Mouse (Mus musculus) hindbrain, embryonic 12.5 days (tissue): ENCODE data around the gene Cdk7. TPM values are rescaled to one million over a fixed set of nuclear protein-coding genes. Genes with fewer than 3 reads are reported as not detected.
"Not testable (repeated sequence)": the region's sequence is repeated elsewhere in the genome, so short reads cannot be mapped to it uniquely, and the experiment has no call there.

ENCODE experiments used
- ATAC-seq: fragments of 200-750 bp; cut with Nextera tagmentation; 2 replicates; pipeline ENCODE4 v1.8.0; 2017; ENCODE audit warnings: moderate TSS enrichment; ENCODE audit not compliant: low FRiP score
- H3K27ac ChIP-seq: fragments of 300-500 bp; sonication (generic); 2 replicates; pipeline ENCODE4 v1.5.1; 2016; ENCODE audit warnings: mild to moderate bottlenecking
- H3K27me3 ChIP-seq: fragments of 300-500 bp; sonication (generic); 2 replicates; pipeline ENCODE4 v1.6.1; 2016; ENCODE audit warnings: mild to moderate bottlenecking
- H3K36me3 ChIP-seq: fragments of 300-500 bp; sonication (generic); 2 replicates; pipeline ENCODE4 v1.6.1; 2016; ENCODE audit warnings: mild to moderate bottlenecking
- H3K4me1 ChIP-seq: fragments of 300-500 bp; sonication (generic); 2 replicates; pipeline ENCODE4 v1.6.1; 2016
- H3K4me2 ChIP-seq: fragments of 300-500 bp; sonication (generic); replicated peaks from 2 replicates; pipeline ENCODE4 v1.6.1; 2016; ENCODE audit warnings: mild to moderate bottlenecking
- H3K4me3 ChIP-seq: fragments of 300-500 bp; sonication (generic); 2 replicates; pipeline ENCODE4 v1.5.1; 2016; ENCODE audit warnings: mild to moderate bottlenecking
- H3K9ac ChIP-seq: fragments of 300-500 bp; sonication (generic); 2 replicates; pipeline ENCODE4 v1.6.1; 2016; ENCODE audit warnings: mild to moderate bottlenecking, moderate library complexity
- H3K9me3 ChIP-seq: fragments of 300-500 bp; sonication (generic); replicated peaks from 2 replicates; pipeline ENCODE4 v1.6.1; 2016; ENCODE audit warnings: mild to moderate bottlenecking
- WGBS: fragments of 180-500 bp; shearing (Covaris S2); methylation state at CpG from one replicate; pipeline ENCODE4 v1.1.7; 2016; 5-methylcytosine and 5-hydroxymethylcytosine counted together
- polyA plus RNA-seq: library from polyadenylated mRNA; unstranded; fragments of >200 nt; fragmentation: Nextera tagmentation; extraction: Ambion mirVana; gene quantifications from 2 replicates; pipeline ENCODE4 v1.2.1, GENCODE M21; 2016

Cdk7 gene
- polyA plus RNA-seq, 1 experiment from 2014 or later = 74.1 TPM

DNA sequence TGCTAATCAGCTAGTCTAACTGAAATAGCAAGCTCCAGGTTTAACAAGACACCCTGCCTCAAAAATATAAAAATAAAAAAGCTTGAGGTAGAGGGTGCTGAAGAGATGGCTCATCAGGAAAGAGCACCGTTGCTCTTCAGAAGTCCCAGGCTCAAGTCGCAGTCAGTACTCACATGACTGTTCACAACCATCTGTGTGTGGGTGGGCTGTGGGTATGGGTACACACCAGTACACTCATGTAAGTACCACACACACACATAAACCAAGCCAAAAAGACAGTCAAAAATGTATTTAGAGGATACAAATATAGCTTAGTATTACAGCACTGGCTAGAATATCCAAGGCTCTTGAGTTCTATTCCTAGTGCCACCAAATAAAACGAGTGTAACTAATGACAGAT is 15.4 kb upstream of the Cdk7 start:
- WGBS = 94% methylated on average over 3 of the region's 3 CpGs
- Histone ChIP-seq H3K27ac (no peak overlapping the region), H3K4me3 (no peak overlapping the region), H3K36me3 (no peaks in the 10 kb centered on the region), H3K27me3 (no peaks in the 10 kb centered on the region), H3K4me1 (peaks cover 5% of the 10 kb centered on the region; the same call in 1 of the 2 replicates), H3K9ac (no peak overlapping the region), H3K9me3 (no peaks in the 10 kb centered on the region), H3K4me2 (no peak overlapping the region)
- no peak for ATAC-seq

- H3K4me1 ChIP-seq = peaks cover 5% of the 10 kb centered on the region; the same call in 1 of the 2 replicates
- WGBS = under 1% methylated on average over 52 of the region's 52 CpGs
- peak; percentile 98 for ATAC-seq
- H3K27me3 ChIP-seq = no peaks in the 10 kb centered on the region
- H3K4me3 ChIP-seq = peak within 1 kb of the TSS; percentile 81
- no peaks in the 10 kb centered on the region for H3K36me3 ChIP-seq
- peak within 1 kb of the TSS; percentile 63 for H3K4me2 ChIP-seq
- no peaks in the 10 kb centered on the region for H3K9me3 ChIP-seq
- peak within 1 kb of the TSS; percentile 79 for H3K9ac ChIP-seq
- peak within 1 kb of the TSS; percentile 96 for H3K27ac ChIP-seq
Observed at GRCm38 (mm10) chr13:100744036-100744744, 13.5 kb upstream of the Cdk7 start, which contains the start of gene Mrps36. Gene Mrps36 (minus strand): TSS chr13:100744659.

GRCm38 (mm10) chr13:100743346-100744035 is 12.8 kb upstream of the Cdk7 start:
- Histone ChIP-seq H3K4me2 (peak overlapping the region; percentile 63), H3K9ac (peak overlapping the region; percentile 79), H3K27me3 (no peaks in the 10 kb centered on the region), H3K9me3 (no peaks in the 10 kb centered on the region), H3K4me1 (peaks cover 5% of the 10 kb centered on the region; the same call in 1 of the 2 replicates), H3K27ac (peak overlapping the region; percentile 96), H3K4me3 (peak overlapping the region; percentile 81), H3K36me3 (0 out of 2 replicates have a peak, but pooled peaks cover under 1% of the 10 kb centered on the region)
- ATAC-seq = peak; percentile 59
- 66% methylated on average over 11 of the region's 11 CpGs for WGBS

GRCm38 (mm10) chr13:100742831-100743230 is 12.1 kb upstream of the Cdk7 start:
- Histone ChIP-seq H3K4me2 (no peak overlapping the region), H3K9ac (no peak overlapping the region), H3K9me3 (no peaks in the 10 kb centered on the region), H3K27ac (no peak overlapping the region), H3K4me3 (no peak overlapping the region), H3K36me3 (0 out of 2 replicates have a peak, but pooled peaks cover 3% of the 10 kb centered on the region), H3K4me1 (peaks cover 5% of the 10 kb centered on the region; the same call in 1 of the 2 replicates), H3K27me3 (no peaks in the 10 kb centered on the region)
- no peak for ATAC-seq
- 88% methylated on average over 5 of the region's 5 CpGs for WGBS

DNA sequence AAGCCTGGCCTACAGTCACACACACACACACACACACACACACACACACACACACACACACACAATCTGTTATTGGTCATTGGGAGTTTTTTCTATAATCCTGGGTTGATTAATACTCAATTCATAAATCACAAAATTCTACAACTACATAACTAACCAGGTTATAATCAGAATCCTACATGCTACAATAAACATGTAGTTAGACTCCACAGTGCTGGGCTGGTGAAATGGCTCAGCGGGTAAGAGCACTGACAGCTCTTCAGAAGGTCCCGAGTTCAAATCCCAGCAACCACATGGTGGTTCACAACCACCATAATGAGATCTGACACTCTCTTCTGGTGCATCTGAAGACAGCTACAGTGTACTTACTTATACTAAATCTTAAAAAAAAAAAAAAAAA is 2.0 kb upstream of the Cdk7 start:
- 90% methylated on average over 2 of the region's 2 CpGs for WGBS
- ATAC-seq = no peak
- Histone ChIP-seq H3K9ac (no peak overlapping the region), H3K27ac (no peak overlapping the region), H3K4me1 (peaks cover 14% of the 10 kb centered on the region), H3K4me3 (no peak overlapping the region), H3K27me3 (no peaks in the 10 kb centered on the region), H3K4me2 (no peak overlapping the region), H3K36me3 (peaks cover 27% of the 10 kb centered on the region), H3K9me3 (no peaks in the 10 kb centered on the region)

GRCm38 (mm10) chr13:100731462-100732046 is 815 bp upstream of the Cdk7 start:
- Histone ChIP-seq H3K4me1 (peaks cover 14% of the 10 kb centered on the region), H3K36me3 (peaks cover 24% of the 10 kb centered on the region), H3K9ac (0 out of 2 replicates have a peak overlapping the region, but pooled peaks have one; percentile 38), H3K4me2 (peak overlapping the region; percentile 69)
- ATAC-seq, H3K9me3 ChIP-seq, H3K27me3 ChIP-seq, H3K27ac ChIP-seq, H3K4me3 ChIP-seq: not testable (repeated sequence)
- WGBS = 90% methylated on average over 6 of the region's 6 CpGs

DNA sequence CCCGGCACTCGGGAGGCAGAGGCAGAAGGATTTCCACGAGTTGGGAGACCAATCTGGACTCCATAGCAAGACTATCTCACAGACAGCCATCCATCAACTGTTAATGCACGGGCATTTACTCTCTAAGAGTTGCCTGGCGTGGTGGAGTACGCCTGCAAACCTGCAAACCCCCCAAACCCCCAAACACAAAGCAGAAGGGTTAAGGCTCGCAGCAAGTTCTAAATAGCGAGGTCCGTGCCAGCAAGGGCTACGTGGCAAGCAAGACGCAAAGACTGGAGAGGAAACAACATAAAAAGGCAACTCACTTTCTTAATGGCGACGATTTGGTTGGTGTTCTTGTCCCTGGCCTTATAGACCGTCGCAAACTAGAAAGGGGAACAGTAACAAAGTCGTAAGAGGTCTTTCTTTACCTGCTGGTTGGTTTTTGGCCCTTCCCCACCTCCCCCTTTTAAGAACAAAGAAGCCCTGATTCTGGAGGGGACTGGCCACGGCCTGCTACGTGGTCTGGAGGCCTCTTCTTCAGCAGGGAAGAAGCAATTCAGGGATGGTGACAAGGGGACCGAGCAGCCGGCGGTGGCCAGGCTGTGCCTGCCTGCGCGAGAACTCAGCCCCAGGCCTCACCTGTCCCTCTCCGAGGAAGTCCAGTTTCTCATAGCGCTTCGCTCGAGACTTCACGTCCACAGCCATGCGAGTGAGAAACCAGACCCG is 432 bp downstream of the Cdk7 start:
- ATAC-seq = peak; percentile 91
- Histone ChIP-seq H3K27me3 (no peaks in the 10 kb centered on the region), H3K4me1 (peaks cover 14% of the 10 kb centered on the region)

GRCm38 (mm10) chr13:100728530-100728929 is 2.2 kb downstream of the Cdk7 start:
- not testable (repeated sequence) for ATAC-seq, H3K27ac ChIP-seq, H3K27me3 ChIP-seq, H3K9ac ChIP-seq, H3K9me3 ChIP-seq, H3K4me3 ChIP-seq, H3K4me2 ChIP-seq
- Histone ChIP-seq H3K36me3 (peaks cover 21% of the 10 kb centered on the region), H3K4me1 (peaks cover 14% of the 10 kb centered on the region)
- 91% methylated on average over 4 of the region's 4 CpGs for WGBS

More for the DNA sequence above, 432 bp downstream of the Cdk7 start:
- Histone ChIP-seq H3K9me3 (no peaks in the 10 kb centered on the region), H3K36me3 (peaks cover 22% of the 10 kb centered on the region), H3K27ac (peak overlapping the region; percentile 87), H3K9ac (peak overlapping the region; percentile 87), H3K4me3 (peak overlapping the region; percentile 83), H3K4me2 (peak overlapping the region; percentile 69)
- WGBS = 2% methylated on average over 30 of the region's 30 CpGs

GRCm38 (mm10) chr13:100728086-100728485 is 2.7 kb downstream of the Cdk7 start:
- Histone ChIP-seq H3K4me2 (no peak overlapping the region), H3K36me3 (peaks cover 21% of the 10 kb centered on the region), H3K27me3 (no peaks in the 10 kb centered on the region), H3K27ac (no peak overlapping the region), H3K9me3 (no peaks in the 10 kb centered on the region), H3K4me1 (peaks cover 14% of the 10 kb centered on the region), H3K9ac (no peak overlapping the region), H3K4me3 (no peak overlapping the region)
- no peak for ATAC-seq
- 94% methylated on average over 5 of the region's 5 CpGs for WGBS

DNA sequence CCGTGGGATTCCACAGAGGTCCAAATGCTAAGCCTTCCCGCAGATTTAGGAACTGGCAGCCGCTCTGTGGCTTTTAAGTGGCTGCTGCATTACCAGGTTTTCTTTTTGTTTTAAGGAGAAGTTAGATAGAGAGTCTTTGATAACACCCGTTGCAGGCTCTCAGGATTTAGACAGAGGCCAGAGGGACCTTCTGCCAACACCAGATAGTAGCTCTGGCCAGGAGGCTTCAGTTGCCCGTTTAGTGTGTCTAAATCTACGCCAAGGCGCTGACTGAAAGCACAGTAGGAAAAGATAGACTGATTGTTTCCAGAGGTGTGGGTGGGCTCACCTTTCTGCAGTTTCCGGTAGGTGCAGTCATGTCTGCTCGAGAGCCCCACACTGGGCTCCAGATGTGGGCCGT is 5.5 kb downstream of the Cdk7 start:
- Histone ChIP-seq H3K4me1 (peaks cover 14% of the 10 kb centered on the region), H3K9ac (no peak overlapping the region), H3K27me3 (no peaks in the 10 kb centered on the region), H3K4me2 (no peak overlapping the region), H3K27ac (no peak overlapping the region), H3K4me3 (no peak overlapping the region), H3K9me3 (no peaks in the 10 kb centered on the region), H3K36me3 (peaks cover 36% of the 10 kb centered on the region)
- WGBS = 93% methylated on average over 10 of the region's 10 CpGs
- ATAC-seq = no peak

- Histone ChIP-seq H3K9me3 (no peaks in the 10 kb centered on the region), H3K4me2 (no peak overlapping the region), H3K9ac (no peak overlapping the region), H3K4me3 (no peak overlapping the region), H3K27ac (no peak overlapping the region), H3K4me1 (peaks cover 5% of the 10 kb centered on the region), H3K36me3 (peaks cover 41% of the 10 kb centered on the region), H3K27me3 (no peaks in the 10 kb centered on the region)
- ATAC-seq = no peak
- WGBS = 88% methylated on average over 7 of the region's 7 CpGs
Observed at GRCm38 (mm10) chr13:100724051-100724754, 6.5 kb downstream of the Cdk7 start.
